Mouse (Mus musculus) liver, adult 2 months (tissue): ENCODE measurements around the gene Nebl.

Experiments
- CTCF ChIP-seq: fragments of 200-500 bp; IDR thresholded peaks from 2 replicates; pipeline ENCODE4 v1.5.1; 2011; ENCODE audit warnings: low read depth, low read length, control low read depth
- POLR2A ChIP-seq: fragments of 200-500 bp; IDR thresholded peaks from 2 replicates; pipeline ENCODE4 v1.6.1; 2011; ENCODE audit warnings: low read length, control low read depth; ENCODE audit not compliant: insufficient read depth; ENCODE audit errors: extremely low read depth

DNA sequence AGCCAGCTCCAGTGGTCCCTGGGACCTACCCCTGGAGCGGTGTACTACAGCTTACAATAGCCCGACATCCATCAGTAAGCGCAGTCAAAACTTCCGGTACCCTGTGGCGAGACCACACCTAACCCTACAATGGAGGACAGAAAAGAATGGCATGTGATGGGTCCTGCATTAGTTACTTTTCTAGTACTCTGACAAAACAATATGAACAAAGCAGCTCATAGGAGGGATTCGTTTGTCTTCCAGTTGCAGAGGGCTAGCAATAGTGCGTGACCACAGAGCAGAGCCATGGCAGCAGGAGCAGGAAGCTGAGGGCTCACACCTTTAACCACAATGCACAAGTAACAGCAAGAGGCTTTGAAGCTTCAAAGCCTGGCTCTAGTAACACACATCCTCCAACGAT is 59.7 kb downstream of the Nebl start:
- TF ChIP-seq POLR2A = no peak
- TF ChIP-seq CTCF = no peak
